Mouse (Mus musculus): ENCODE measurements around the gene Vmn2r6.
"Not testable (repeated sequence)": the region's sequence is repeated elsewhere in the genome, so short reads cannot be mapped to it uniquely, and the experiment has no call there.

Gene Vmn2r6

DNA sequence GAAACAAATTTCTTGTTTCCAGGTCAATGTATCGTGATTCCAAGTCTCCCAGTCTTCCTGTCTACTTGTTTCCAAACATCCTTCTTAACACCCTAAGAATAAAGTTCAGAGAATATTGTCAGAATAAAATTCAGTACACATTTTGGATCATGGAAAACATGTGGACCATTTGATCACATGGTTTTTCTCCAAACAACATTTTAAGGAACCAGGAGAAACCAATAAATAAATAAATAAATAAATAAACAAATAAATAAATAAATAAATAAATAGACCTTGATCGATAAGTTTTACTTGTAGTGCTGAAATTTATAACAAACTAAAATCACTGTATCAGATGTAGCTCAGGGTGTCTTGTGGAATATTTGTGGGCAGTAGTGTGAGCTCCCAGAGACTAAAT is at the start of gene Vmn2r6:
Gene Vmn2r6 (minus strand): TSS at position 101 of the 400 bp plus-strand sequence.
- DNase-seq (ENCODE audit: low spot score in 2 of 2) = not testable (repeated sequence)

DNA sequence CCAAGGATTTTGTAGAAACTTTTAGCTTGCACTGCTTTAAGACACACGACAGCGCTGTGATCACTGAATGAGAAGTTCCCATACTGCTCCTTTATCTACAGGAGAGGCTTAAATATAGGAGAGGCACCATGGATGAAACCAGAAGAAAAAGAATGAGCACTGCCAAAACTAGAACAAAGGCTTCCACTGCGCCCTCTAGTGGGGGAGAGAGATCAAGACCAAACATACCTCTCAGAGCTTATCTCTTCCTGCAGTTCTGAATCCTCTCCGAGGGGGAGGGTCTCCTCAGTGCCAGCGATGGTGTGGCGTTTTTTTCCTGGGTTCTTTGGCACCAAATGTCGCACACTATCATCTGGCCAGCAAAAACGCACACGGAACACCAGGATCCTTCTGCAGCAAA is 22.0 kb upstream of the Vmn2r6 start:
- no peak for DNase-seq (ENCODE audit: low spot score in 2 of 2)

GRCm38 (mm10) chr3:64568793-64569192 is 3.2 kb upstream of the Vmn2r6 start:
- not testable (repeated sequence) for DNase-seq (ENCODE audit: low spot score in 2 of 2)

GRCm38 (mm10) chr3:64523585-64523984 is 42.0 kb downstream of the Vmn2r6 start:
- DNase-seq (ENCODE audit: low spot score in 2 of 2) = not testable (repeated sequence)

DNA sequence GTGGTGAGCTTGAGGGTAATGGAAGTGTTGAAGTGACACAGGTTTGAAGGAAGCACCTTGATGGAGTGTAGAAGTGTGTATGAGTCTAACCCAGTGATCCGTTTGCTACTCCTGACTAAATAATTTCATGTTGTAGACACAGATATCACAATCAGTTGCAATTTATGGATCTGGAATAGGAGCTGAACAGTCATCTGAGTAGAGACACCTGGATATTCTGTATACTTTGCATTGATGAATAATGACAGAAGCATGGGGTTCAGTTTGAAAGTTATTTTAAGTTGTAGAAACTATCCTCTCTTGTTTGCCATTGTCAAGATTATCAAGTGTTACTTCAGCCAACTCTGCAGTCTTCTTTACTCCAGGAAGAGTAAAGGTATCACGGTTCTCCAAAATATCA is 55.9 kb downstream of the Vmn2r6 start, which contains the start of gene Vmn2r5:
Gene Vmn2r5 (minus strand): TSS at position 101 of the 400 bp plus-strand sequence.
- DNase-seq (ENCODE audit: low spot score in 2 of 2) = not testable (repeated sequence)

Data from right cerebral cortex, postnatal 36 days (tissue).